Comparison of ENCODE assay signal across 38 mouse cellular contexts in the genomic region with DNA sequence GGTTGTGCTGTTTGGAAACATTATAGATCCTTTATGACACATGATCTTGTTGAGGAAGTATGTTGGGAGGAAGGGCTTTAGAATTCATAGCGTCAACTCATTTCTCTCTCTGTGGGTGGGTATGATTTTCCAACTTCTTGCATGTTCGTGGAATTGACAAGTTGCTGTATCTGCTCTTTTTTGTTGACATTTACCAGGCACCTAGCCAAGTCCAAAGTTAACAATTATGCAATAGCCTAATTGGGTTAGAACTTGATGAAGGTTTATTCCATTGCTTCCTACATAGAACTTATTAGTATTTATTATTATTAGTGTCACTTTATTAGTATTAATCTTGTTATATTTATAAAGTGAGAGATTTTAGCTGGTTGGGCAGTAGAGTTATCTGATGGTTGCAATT. TPM values are rescaled to one million over a fixed set of nuclear protein-coding genes. Genes with fewer than 3 reads are reported as not detected.
DNase-seq lines count a peak whose midpoint lies in the region; ATAC-seq and TF ChIP-seq lines count a peak whose summit lies in the region.
"Had no signal": no experiment of that assay in that cellular context is flagged by ENCODE, and none has a peak within 500 bp of the region (broad histone marks: within the 10 kb centered on the region; RNA-seq: fewer than 3 reads in every experiment).

No protein-coding gene starts in this region.

- peak; percentile 62 for DNase-seq in forebrain, embryonic 14.5 days (ENCODE audit: low spot score)
- DNase-seq in forebrain, embryonic 10.5 days (ENCODE audit: extremely low spot score, low spot score): no peak
- peak; percentile 73 for DNase-seq in kidney, adult 2 months
- DNase-seq in liver, adult 2 months (ENCODE audit: extremely low read depth, low read depth, low spot score): peak; percentile 93
- DNase-seq in neural tube, embryonic 10.5 days (ENCODE audit: extremely low spot score, low spot score): no peak
- DNase-seq: adrenal gland, postnatal 25 days; cerebellum, adult 18-20 months; cerebellum, postnatal 10 days; gastrocnemius, postnatal 10 days; heart, postnatal 10 days; liver, embryonic 13.5 days; lung, adult 2 months; right cerebral cortex, adult 18-20 months; thymus, adult 18-20 months; thymus, postnatal 25 days had no signal

- TF ChIP-seq CTCF in kidney, adult 2 months (conservative IDR thresholded peaks at IDR 0.05; ENCODE audit: insufficient read depth, insufficient read length, low read depth, low read length): no peak
- no peak for TF ChIP-seq CTCF in liver, adult 2 months (IDR thresholded peaks at IDR 0.05; ENCODE audit: low read depth, low read length)

- H3K27ac ChIP-seq in forebrain, embryonic 14.5 days (ENCODE audit: low read depth, low read length): peak overlapping the region; percentile 66; the same call in 1 of the 2 replicates
- H3K27ac ChIP-seq in forebrain, embryonic 10.5 days: no peak overlapping the region
- H3K27ac ChIP-seq in kidney, adult 2 months (ENCODE audit: insufficient read depth, low read depth, low read length): no peak overlapping the region
- H3K27ac ChIP-seq in kidney, embryonic 15.5 days: no peak overlapping the region
- no peak overlapping the region for H3K27ac ChIP-seq in liver, adult 2 months (replicated peaks; ENCODE audit: insufficient read depth, low read depth, low read length)
- H3K27ac ChIP-seq in liver, embryonic 12.5 days: no peak overlapping the region
- peak overlapping the region; percentile 2; the same call in 1 of the 2 replicates for H3K27ac ChIP-seq in neural tube, embryonic 13.5 days (replicated peaks)
- H3K27ac ChIP-seq: embryonic facial prominence, embryonic 13.5 days; heart, embryonic 13.5 days; limb, embryonic 13.5 days; liver, embryonic 13.5 days; macrophage; stomach, postnatal 0 days had no signal

- H3K79me2 ChIP-seq in liver, adult 2 months (ENCODE audit: control insufficient read depth, insufficient read depth, low read length): no peaks in the 10 kb centered on the region

- no peak overlapping the region for H3K4me3 ChIP-seq in forebrain, embryonic 14.5 days (ENCODE audit: low read depth, low read length)
- no peak overlapping the region for H3K4me3 ChIP-seq in forebrain, embryonic 10.5 days
- no peak overlapping the region for H3K4me3 ChIP-seq in kidney, adult 2 months (ENCODE audit: insufficient read depth, low read depth, low read length)
- no peak overlapping the region for H3K4me3 ChIP-seq in kidney, embryonic 15.5 days (replicated peaks)
- no peak overlapping the region for H3K4me3 ChIP-seq in liver, adult 2 months (ENCODE audit: insufficient read depth, low read depth, low read length)
- no peak overlapping the region for H3K4me3 ChIP-seq in liver, embryonic 12.5 days
- H3K4me3 ChIP-seq in neural tube, embryonic 13.5 days: no peak overlapping the region
- H3K4me3 ChIP-seq: embryonic facial prominence, embryonic 13.5 days; heart, embryonic 13.5 days; limb, embryonic 13.5 days; liver, embryonic 13.5 days had no signal

- H3K36me3 ChIP-seq in forebrain, embryonic 14.5 days (ENCODE audit: control insufficient read depth, insufficient read depth, low read length): no peaks in the 10 kb centered on the region
- no peaks in the 10 kb centered on the region for H3K36me3 ChIP-seq in forebrain, embryonic 10.5 days (replicated peaks)
- no peaks in the 10 kb centered on the region for H3K36me3 ChIP-seq in kidney, adult 2 months (ENCODE audit: control insufficient read depth, insufficient read depth, low read length)
- no peaks in the 10 kb centered on the region for H3K36me3 ChIP-seq in kidney, embryonic 15.5 days
- no peaks in the 10 kb centered on the region for H3K36me3 ChIP-seq in liver, adult 2 months (ENCODE audit: control insufficient read depth, insufficient read depth, low read length)
- H3K36me3 ChIP-seq in liver, embryonic 12.5 days: no peaks in the 10 kb centered on the region
- no peaks in the 10 kb centered on the region for H3K36me3 ChIP-seq in neural tube, embryonic 13.5 days
- H3K36me3 ChIP-seq: embryonic facial prominence, embryonic 13.5 days; heart, embryonic 13.5 days; limb, embryonic 13.5 days; liver, embryonic 13.5 days had no signal

- H3K9me3 ChIP-seq in forebrain, embryonic 14.5 days (replicated peaks; ENCODE audit: control insufficient read depth, low read length): no peaks in the 10 kb centered on the region
- no peaks in the 10 kb centered on the region for H3K9me3 ChIP-seq in forebrain, embryonic 10.5 days
- no peaks in the 10 kb centered on the region for H3K9me3 ChIP-seq in kidney, embryonic 15.5 days (replicated peaks)
- H3K9me3 ChIP-seq in liver, embryonic 12.5 days (replicated peaks): no peaks in the 10 kb centered on the region
- H3K9me3 ChIP-seq in neural tube, embryonic 13.5 days: no peaks in the 10 kb centered on the region
- H3K9me3 ChIP-seq: embryonic facial prominence, embryonic 13.5 days; heart, embryonic 13.5 days; limb, embryonic 13.5 days; liver, embryonic 13.5 days had no signal

- H3K4me2 ChIP-seq in forebrain, embryonic 14.5 days (ENCODE audit: low read length): no peak overlapping the region
- no peak overlapping the region for H3K4me2 ChIP-seq in kidney, embryonic 15.5 days
- no peak overlapping the region for H3K4me2 ChIP-seq in liver, embryonic 12.5 days
- no peak overlapping the region for H3K4me2 ChIP-seq in neural tube, embryonic 13.5 days
- H3K4me2 ChIP-seq: embryonic facial prominence, embryonic 13.5 days; heart, embryonic 13.5 days; limb, embryonic 13.5 days; liver, embryonic 13.5 days had no signal

- WGBS in forebrain, embryonic 14.5 days: 40% methylated on average over 2 of the region's 2 CpGs
- WGBS in forebrain, embryonic 10.5 days: 90% methylated on average over 2 of the region's 2 CpGs
- 53% methylated on average over 2 of the region's 2 CpGs for WGBS in kidney, adult 2 months
- 76% methylated on average over 2 of the region's 2 CpGs for WGBS in kidney, embryonic 15.5 days
- WGBS in liver, adult 2 months: 18% methylated on average over 2 of the region's 2 CpGs
- WGBS in liver, embryonic 12.5 days (ENCODE audit: insufficient replicate concordance): 58% methylated on average over 2 of the region's 2 CpGs
- 58% methylated on average over 2 of the region's 2 CpGs for WGBS in neural tube, embryonic 13.5 days

- H3K4me1 ChIP-seq in forebrain, embryonic 14.5 days (ENCODE audit: control insufficient read depth, insufficient read depth, low read length): peaks cover 6% of the 10 kb centered on the region; the same call in 1 of the 2 replicates
- H3K4me1 ChIP-seq in forebrain, embryonic 10.5 days: no peaks in the 10 kb centered on the region
- H3K4me1 ChIP-seq in kidney, adult 2 months (ENCODE audit: control insufficient read depth, insufficient read depth, low read length): peaks cover 3% of the 10 kb centered on the region; the same call in 1 of the 2 replicates
- H3K4me1 ChIP-seq in kidney, embryonic 15.5 days: no peaks in the 10 kb centered on the region
- H3K4me1 ChIP-seq in liver, adult 2 months (ENCODE audit: control insufficient read depth, insufficient read depth, low read length): peaks cover 6% of the 10 kb centered on the region; the same call in 1 of the 2 replicates
- no peaks in the 10 kb centered on the region for H3K4me1 ChIP-seq in liver, embryonic 12.5 days
- 0 out of 2 replicates have a peak, but pooled peaks cover 4% of the 10 kb centered on the region for H3K4me1 ChIP-seq in neural tube, embryonic 13.5 days (replicated peaks)
- H3K4me1 ChIP-seq: embryonic facial prominence, embryonic 13.5 days; heart, embryonic 13.5 days; limb, embryonic 13.5 days; liver, embryonic 13.5 days had no signal

- no peak overlapping the region for H3K9ac ChIP-seq in forebrain, embryonic 14.5 days (ENCODE audit: low read length)
- H3K9ac ChIP-seq in kidney, embryonic 15.5 days: no peak overlapping the region
- no peak overlapping the region for H3K9ac ChIP-seq in liver, adult 2 months (ENCODE audit: low read depth, low read length)
- no peak overlapping the region for H3K9ac ChIP-seq in liver, embryonic 12.5 days
- no peak overlapping the region for H3K9ac ChIP-seq in neural tube, embryonic 13.5 days
- H3K9ac ChIP-seq: embryonic facial prominence, embryonic 13.5 days; heart, embryonic 13.5 days; limb, embryonic 13.5 days; liver, embryonic 13.5 days had no signal

- ATAC-seq in forebrain, embryonic 14.5 days: 0 out of 2 replicates have a peak, but pooled peaks have one; percentile 36
- no peak for ATAC-seq in kidney, embryonic 15.5 days (replicated peaks; ENCODE audit: low FRiP score)
- no peak for ATAC-seq in liver, embryonic 12.5 days
- ATAC-seq in neural tube, embryonic 13.5 days (ENCODE audit: low read depth): no peak
- ATAC-seq: Patski had no signal

- TF ChIP-seq POLR2A in kidney, adult 2 months (IDR thresholded peaks at IDR 0.05; ENCODE audit: low read depth, low read length): no peak
- TF ChIP-seq POLR2A in liver, adult 2 months (IDR thresholded peaks at IDR 0.05; ENCODE audit: extremely low read depth, insufficient read depth, low read length): no peak

- H3K27me3 ChIP-seq in forebrain, embryonic 14.5 days (replicated peaks; ENCODE audit: control insufficient read depth, insufficient read depth, low read length): no peaks in the 10 kb centered on the region
- H3K27me3 ChIP-seq in forebrain, embryonic 10.5 days (ENCODE audit: poor library complexity, severe bottlenecking): no peaks in the 10 kb centered on the region
- no peaks in the 10 kb centered on the region for H3K27me3 ChIP-seq in kidney, adult 2 months (replicated peaks; ENCODE audit: control insufficient read depth, insufficient read depth, low read length)
- no peaks in the 10 kb centered on the region for H3K27me3 ChIP-seq in kidney, embryonic 15.5 days
- no peaks in the 10 kb centered on the region for H3K27me3 ChIP-seq in liver, adult 2 months (ENCODE audit: control insufficient read depth, insufficient read depth, low read length)
- no peaks in the 10 kb centered on the region for H3K27me3 ChIP-seq in liver, embryonic 12.5 days (replicated peaks)
- no peaks in the 10 kb centered on the region for H3K27me3 ChIP-seq in neural tube, embryonic 13.5 days
- H3K27me3 ChIP-seq: embryonic facial prominence, embryonic 13.5 days; heart, embryonic 13.5 days; limb, embryonic 13.5 days; liver, embryonic 13.5 days had no signal

RNA-seq across cellular contexts. Expression of a gene that starts 40.3 kb away (rescaled TPM):
- polyA plus RNA-seq in forebrain, embryonic 14.5 days (2014; fragmentation: Nextera tagmentation; extraction: Ambion mirVana): not detected in 2 replicates
- not detected in 2 replicates for polyA plus RNA-seq in forebrain, embryonic 10.5 days (2016; fragmentation: Nextera tagmentation; extraction: Ambion mirVana)
- polyA plus RNA-seq in kidney, adult 2 months (2012; rRNA removed): not detected in 2 replicates
- polyA plus RNA-seq in kidney, embryonic 15.5 days (2015; fragmentation: Nextera tagmentation; extraction: Ambion mirVana): not detected in 2 replicates
- total RNA-seq in liver, adult 2 months (2014; rRNA removed): not detected in 2 replicates
- not detected in 2 replicates for polyA plus RNA-seq in liver, adult 2 months (2012; rRNA removed)
- polyA plus RNA-seq in liver, embryonic 12.5 days (2016; fragmentation: Nextera tagmentation; extraction: Ambion mirVana): not detected in 2 replicates
- not detected in 2 replicates for polyA plus RNA-seq in neural tube, embryonic 13.5 days (2015; fragmentation: Nextera tagmentation; extraction: Ambion mirVana)
- total RNA-seq: adrenal gland, postnatal 25 days; common myeloid progenitor, adult 5-6 weeks; gastrocnemius, postnatal 10 days; heart, adult 8-10 months; heart, postnatal 10 days; hematopoietic stem cell, adult 5-6 weeks; layer of hippocampus, adult 8-10 months; layer of hippocampus, postnatal 25 days; left cerebral cortex, adult 8-10 months; left cerebral cortex, postnatal 36 days; megakaryocyte-erythroid progenitor cell, adult 5-6 weeks; MEL had no signal
- polyA plus RNA-seq: embryonic facial prominence, embryonic 13.5 days; heart, embryonic 13.5 days; hindbrain, embryonic 16.5 days; intestine, embryonic 14.5 days; limb, embryonic 13.5 days; liver, embryonic 13.5 days; lung, adult 2 months; macrophage; midbrain, embryonic 14.5 days; neural tube, embryonic 11.5 days; Patski; spleen, adult 2 months; stomach, postnatal 0 days had no signal

RNA-seq across cellular contexts. Expression of a gene that starts 50.0 kb away (rescaled TPM):
- polyA plus RNA-seq in forebrain, embryonic 14.5 days (2014; fragmentation: Nextera tagmentation; extraction: Ambion mirVana): 26.9 and 27.8 TPM in 2 replicates
- polyA plus RNA-seq in forebrain, embryonic 10.5 days (2016; fragmentation: Nextera tagmentation; extraction: Ambion mirVana): 9.2 and 9.9 TPM in 2 replicates
- polyA plus RNA-seq in kidney, adult 2 months (2012; rRNA removed): 4.8 and 7.6 TPM in 2 replicates
- 8.9 and 9.8 TPM in 2 replicates for polyA plus RNA-seq in kidney, embryonic 15.5 days (2015; fragmentation: Nextera tagmentation; extraction: Ambion mirVana)
- total RNA-seq in liver, adult 2 months (2014; rRNA removed): 12.7 and 15.9 TPM in 2 replicates
- 4.4 and 5.6 TPM in 2 replicates for polyA plus RNA-seq in liver, adult 2 months (2012; rRNA removed)
- 26.1 and 26.2 TPM in 2 replicates for polyA plus RNA-seq in liver, embryonic 12.5 days (2016; fragmentation: Nextera tagmentation; extraction: Ambion mirVana)
- 26.5 and 26.6 TPM in 2 replicates for polyA plus RNA-seq in neural tube, embryonic 13.5 days (2015; fragmentation: Nextera tagmentation; extraction: Ambion mirVana)

Comparison
In these comparisons a context has a peak if more than half of its experiments do, and no peak if none do; other contexts are left out.
1. DNase-seq: peak in forebrain, embryonic 14.5 days (single experiment), kidney, adult 2 months (single experiment) and liver, adult 2 months (single experiment); none in forebrain, embryonic 10.5 days (single experiment) and neural tube, embryonic 10.5 days (single experiment).
2. H3K27ac ChIP-seq: peak in forebrain, embryonic 14.5 days (single experiment) and neural tube, embryonic 13.5 days (single experiment); none in forebrain, embryonic 10.5 days (single experiment), kidney, adult 2 months (single experiment), kidney, embryonic 15.5 days (single experiment), liver, adult 2 months (single experiment) and liver, embryonic 12.5 days (single experiment).